Mouse (Mus musculus) left cerebral cortex, postnatal 4 days (tissue): ENCODE measurements around the gene Pafah2. TPM values are rescaled to one million over a fixed set of nuclear protein-coding genes. Genes with fewer than 3 reads are reported as not detected.
A peak's percentile ranks its signal among the peaks of the same experiment; 100 is the strongest.
"Not testable (repeated sequence)": the region's sequence is repeated elsewhere in the genome, so short reads cannot be mapped to it uniquely, and the experiment has no call there.

Experiments
- DNase-seq: peaks from one replicate; pipeline ENCODE4 v3.0.0-alpha.2; 2022
- intact Hi-C: fragments of 180-260 bp; cut with DNase I; formaldehyde crosslinking; loops from one replicate; pipeline ENCODE4 v1.15.1; 2025
- total RNA-seq, 2 experiments: library from RNA; stranded (reverse); gene quantifications; 2 replicates each; pipeline ENCODE4 v1.2.3; 2021

Gene Pafah2
- total RNA-seq, 2 experiments from 2014 or later = 12.7 to 14.1 TPM

DNA sequence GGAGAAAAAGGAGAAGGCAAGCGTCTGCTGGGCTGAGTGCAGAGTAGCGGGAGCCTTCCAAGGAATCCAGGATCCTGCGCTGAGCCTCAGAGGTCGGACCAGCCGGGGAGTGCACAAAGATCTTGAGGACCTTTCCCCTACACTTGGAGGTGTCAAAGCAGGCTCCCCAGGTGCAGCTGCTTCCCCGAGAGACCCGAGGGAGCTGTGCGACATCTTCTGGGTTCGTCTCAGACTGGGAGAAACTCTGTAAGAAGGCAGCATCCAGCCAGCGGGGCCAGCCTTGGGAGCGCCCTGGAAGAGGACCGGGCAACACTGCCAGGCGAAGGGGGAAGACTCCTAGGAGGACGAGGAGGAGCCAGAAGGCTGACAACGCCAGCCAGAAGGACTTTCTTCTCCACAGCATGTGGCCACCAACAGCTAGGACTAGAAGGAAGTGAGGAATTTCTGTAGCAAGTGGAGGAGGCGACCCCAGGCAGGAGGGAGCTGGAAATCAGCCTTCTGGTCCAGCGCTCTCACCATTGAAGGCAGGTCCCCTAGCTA is 24.7 kb upstream of the Pafah2 start:
- intact Hi-C loops = no loop called here
- no peak for DNase-seq

DNA sequence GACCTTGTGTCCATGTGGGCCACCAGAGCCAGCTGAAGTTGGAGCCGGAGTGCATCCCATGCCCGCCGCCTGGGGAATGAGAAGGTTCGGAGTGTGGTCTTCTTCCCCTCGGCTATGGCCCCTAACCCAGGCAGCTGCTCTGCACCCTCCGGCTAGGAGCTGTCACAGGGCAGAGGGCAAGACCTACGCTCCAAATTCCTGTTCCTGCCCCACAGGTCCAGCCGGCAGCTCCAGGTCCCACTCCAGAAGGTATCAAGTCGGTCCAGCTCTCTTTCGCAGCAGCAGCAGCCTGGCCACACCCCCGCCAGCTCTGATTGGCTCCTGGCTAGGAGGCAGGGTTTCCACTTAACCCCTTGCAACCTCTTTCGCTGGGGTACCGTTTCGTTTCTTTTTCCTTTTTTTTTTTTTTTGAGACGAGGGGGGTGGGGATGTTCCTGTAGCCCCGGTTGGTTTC is 23.8 kb upstream of the Pafah2 start:
- intact Hi-C loops = no loop called here
- DNase-seq = peak; percentile 73

DNA sequence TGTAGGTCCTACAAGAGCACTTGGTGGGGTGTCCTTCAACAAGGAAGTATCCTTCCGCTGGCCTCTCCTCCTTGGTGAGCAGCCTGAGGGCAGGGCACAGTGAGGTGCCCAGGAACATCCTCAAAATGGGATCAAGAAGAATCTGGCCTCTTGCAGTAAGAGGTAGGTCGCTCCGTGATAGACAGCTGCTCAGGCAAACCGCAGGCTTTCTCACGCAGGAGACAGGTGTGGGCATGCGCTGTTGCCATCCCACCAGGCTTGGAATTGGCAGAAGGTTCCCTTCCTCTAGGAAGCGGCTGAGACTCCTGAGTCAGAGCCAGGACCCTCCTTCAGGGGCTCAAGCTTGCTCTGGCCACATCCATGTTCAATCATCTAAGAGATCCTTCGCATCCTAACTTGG is 22.8 kb upstream of the Pafah2 start:
- intact Hi-C loops = no loop called here
- DNase-seq = no peak

DNA sequence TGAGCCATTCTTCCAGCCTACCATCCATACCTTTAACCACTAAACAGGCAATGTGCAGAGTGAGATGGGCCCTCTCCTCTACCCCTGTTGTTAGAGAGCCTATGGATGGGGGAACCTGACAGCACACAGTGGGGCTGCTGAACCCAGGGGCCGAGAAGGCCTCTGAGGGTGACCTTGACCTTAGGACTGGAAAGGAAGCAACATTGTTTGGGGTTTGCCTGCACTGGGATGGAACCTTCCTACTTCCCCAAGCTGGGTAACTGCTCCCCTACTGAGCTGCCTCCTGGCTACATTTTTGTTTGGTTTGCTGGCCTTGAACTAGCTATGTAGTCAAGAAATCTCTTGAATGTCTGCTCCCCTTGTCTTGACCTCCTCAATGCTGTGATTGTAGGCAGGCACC is 21.8 kb upstream of the Pafah2 start:
- DNase-seq = no peak
- intact Hi-C loops = no loop called here

DNA sequence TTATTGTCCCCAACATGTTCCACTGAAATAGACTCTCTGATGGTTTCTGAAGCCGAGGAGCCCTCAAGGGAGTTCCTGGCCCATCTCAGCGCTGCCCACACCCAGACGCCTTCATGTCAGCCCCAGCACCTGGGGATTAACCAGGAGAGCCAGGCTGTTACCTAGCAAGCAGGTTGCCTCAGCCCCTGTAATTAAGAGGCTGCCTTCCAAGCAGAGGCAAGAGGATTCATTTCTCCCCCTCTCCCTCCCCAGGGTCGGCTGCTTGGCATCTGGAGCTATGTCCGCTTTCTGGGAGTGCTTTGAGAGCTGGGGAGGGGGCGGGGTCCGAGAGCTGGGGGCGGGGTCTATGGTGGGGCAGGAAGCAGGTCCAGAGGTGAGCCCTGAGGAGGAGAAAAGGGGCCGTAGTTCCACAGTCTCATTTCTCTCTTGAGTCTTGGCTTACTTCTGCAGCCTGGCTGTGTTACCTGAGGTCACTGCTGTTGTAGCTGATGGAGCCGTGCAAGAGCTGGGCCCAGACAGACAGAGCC is 18.0 kb upstream of the Pafah2 start:
- no peak for DNase-seq
- intact Hi-C loops = no loop called here

DNA sequence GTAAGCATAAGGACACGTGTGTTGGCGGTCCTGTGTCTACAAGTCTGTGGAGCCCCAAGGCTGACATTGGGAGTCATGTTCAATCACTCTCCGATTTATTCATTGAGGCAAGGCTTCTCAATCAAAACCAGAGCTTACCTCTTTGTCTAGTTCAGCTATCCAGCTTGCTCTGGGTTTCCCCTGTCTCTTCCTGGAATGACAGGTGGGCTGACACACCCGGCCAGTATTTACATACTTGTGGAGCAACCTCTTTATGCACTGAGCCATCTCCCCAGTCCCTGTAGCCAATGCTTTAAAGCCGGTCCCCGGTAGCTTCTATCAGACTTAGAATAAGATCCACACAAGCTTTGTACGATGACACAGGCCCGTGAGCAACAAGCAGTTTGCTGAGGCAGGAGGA is 16.6 kb upstream of the Pafah2 start:
- DNase-seq = no peak
- intact Hi-C loops = no loop called here

DNA sequence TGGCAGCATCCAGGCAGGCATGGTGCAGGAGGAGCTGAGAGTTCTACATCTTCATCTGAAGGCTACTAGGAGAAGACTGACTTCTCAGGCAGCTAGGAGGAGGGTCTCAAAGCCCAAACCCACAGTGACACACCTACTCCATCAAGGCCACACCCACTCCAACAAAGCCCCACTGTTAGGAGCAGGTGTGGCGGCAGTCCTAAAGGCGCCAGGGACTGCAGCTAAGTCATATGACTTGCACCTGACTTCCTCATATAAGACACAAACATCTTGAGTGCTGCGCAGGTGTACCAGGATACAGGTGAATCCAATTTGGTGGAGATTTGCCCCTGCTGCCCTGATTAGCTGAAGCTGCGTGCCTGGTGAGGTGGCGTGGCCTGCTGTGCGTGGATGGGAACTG is 12.4 kb upstream of the Pafah2 start, which contains the start of gene Extl1:
Extl1 (minus strand) TSS at position 101 of the 400 bp plus-strand sequence.
- DNase-seq, intact Hi-C loops: not testable (repeated sequence)

DNA sequence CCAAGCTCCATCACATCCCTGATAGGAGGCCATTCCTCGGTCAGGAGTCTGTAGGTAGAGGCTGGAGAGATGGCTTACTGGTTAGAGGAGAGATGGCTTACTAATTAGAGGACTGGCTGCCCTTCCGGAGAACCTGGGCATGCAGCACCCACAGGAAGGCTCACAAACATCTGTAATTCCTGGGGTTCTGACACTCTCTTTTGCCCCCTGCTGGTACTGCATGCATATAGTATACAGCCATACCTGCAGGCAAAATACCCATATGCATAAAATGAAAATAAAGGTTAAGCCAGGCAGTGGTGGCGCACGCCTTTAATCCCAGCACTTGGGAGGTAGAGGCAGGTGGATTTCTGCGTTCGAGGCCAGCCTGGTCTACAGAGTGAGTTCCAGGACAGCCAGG is 8.9 kb upstream of the Pafah2 start:
- DNase-seq = no peak
- intact Hi-C loops = no loop called here

DNA sequence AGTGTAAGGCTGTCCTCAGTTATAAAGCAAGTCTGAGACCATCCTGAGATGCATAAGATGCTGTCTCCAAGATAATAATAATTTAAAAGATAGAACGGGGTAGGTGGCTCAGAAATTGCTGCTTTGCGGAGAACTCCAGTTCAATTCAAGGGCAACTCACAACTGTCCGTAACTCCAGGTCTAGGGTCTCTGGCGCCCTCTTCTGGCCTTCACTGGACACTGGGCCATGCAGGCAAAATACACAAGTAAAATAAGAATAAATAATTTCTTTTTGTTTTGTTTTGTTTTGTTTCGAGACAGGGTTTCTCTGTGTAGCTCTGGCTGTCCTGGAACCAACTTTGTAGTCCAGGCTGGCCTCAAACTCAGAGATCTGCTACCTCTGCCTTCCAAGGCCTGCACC is 7.7 kb upstream of the Pafah2 start:
- peak; percentile 74 for DNase-seq
- intact Hi-C loops = no loop called here

DNA sequence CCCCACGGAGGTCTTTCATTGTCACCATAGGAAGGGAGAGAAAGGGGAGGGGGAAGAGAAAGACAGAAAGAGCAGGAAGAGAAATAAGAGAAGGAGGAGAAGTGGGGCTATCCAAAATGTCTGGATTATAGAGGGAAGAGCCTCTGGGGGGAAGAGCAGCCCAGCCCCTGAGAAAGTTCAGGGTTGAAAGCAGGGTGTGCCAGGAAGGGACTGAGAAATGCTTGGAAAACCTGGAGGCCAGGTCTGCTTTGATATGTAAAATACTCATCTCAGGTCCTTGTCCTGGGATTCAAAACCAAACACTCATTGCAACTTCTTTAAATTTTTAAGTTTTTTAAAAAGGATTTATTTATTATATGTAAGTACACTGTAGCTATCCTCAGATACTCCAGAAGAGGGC is 4.5 kb upstream of the Pafah2 start:
- intact Hi-C loops = no loop called here
- no peak for DNase-seq

DNA sequence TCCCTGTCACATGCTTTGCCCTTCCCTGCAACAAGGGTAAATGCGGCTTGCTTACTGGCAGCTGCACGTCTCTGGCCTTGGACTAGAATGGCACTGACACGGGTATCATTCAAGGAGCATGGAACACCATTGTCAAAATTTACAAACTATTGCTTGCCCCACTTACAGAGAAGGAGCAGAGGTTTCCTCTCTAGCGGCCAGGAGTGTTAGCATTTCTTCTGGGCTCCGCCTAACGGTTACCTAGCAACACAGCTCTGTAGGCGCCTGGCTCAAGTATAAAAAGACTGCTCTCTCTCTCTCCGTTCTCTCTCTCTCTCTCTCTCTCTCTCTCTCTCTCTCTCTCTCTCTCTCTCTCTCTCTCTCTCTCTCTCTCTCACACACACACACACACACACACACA is 3.5 kb upstream of the Pafah2 start:
- no peak for DNase-seq
- intact Hi-C loops = no loop called here

DNA sequence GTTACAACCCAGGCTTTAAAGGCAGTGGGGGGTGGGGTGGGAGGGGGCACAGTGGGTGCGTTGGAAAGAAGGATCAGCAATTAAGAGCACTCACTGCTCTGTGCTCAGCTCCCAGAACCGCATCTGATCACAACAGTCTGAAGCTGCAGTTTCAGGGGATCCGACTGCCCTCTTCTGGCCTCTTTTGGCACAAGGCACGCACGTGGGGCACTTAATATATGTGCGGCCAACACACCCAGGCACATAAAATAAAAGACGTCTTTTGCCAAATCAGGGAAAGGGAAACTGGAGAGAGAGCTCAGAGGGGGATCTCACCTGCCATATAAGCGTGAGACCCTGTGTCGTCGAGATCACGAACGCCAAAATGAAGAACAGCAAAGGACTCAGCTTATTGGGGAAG is 3.1 kb upstream of the Pafah2 start:
- intact Hi-C loops = no loop called here
- DNase-seq = no peak

DNA sequence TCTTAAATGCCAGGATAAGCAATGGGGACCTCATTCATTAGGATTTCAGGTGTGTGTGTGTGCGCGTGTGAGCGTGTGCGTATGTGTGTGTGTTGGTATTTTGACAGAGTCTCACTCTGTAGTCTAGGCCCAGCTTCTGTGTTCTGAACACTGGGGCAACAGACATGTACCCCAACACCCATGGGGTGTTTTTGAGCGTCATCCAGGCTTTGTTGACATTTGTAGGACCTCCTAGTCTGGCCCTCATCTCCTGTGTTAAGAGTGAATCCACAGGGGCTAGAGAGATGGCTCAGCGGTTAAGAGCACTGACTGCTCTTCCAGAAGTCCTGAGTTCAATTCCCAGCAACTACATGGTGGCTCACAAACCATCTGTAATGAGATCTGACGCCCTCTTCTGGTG is 978 bp upstream of the Pafah2 start:
- intact Hi-C loops = no loop called here
- DNase-seq = no peak

DNA sequence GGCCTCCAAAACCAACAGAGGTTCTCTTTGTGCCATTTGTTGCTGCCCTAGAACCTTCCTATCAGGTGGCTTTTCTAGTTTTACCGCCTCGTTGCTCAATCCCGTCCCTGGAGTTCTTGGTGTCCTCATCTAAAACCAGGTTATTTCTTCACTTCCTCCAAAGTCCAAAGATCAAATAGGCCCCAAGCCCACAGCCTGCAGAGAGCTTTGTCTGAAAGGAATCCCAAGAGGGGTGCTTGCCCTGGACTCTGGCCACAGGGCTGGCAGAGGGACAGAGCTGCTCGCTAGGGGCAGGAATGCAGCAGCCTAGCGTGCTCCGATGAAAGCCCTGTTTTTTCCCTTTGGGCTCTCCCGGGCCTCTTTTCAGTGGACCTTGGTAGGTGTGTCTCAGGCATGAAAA is 1.0 kb downstream of the Pafah2 start:
- intact Hi-C loops = loop anchor here (2.0 kb wide), 2 partner anchors 72 to 82 kb away; partner anchors contain the start of gene Stmn1
- DNase-seq = peak; percentile 74

DNA sequence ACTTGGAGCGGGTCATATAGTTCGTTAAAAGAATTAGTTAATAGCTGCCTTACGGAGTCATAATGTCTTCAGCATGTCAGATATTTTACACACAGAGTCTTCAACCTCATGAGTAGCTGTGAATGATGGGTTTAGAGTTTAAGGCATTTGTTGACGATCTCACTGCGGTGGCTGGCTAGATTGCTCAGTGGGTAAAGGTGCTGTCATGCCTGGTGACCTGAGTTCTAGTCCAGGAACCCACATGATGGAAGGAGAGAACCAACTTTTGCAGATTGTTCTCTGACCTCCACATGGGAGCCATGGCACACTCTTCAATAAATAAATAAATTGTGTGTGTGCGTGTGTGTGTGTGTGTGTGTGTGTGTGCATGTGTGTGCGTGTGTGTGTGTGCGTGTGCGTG is 1.6 kb downstream of the Pafah2 start:
- intact Hi-C loops = loop anchor here (2.0 kb wide), 2 partner anchors 71 to 81 kb away; partner anchors contain the start of gene Stmn1
- DNase-seq = no peak

DNA sequence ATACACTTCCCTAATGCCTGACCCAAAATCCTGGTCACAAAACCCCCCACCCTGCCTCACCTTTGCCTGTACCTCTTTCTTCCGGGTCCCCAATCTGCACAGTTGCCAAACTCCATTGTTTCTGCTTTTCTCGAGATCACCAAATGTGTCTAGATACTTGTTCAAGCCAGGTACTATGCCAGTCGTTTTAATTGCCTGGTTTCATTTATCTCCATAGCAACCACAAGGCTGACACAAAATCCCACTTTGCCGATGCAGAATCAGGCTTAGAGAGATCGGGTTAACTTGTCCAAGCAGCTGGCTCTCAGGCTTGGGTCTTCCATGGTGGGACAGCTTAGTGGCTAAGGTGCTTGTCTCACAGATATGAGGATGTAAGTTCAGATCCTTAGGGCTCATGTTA is 4.1 kb downstream of the Pafah2 start:
- no peak for DNase-seq
- intact Hi-C loops = no loop called here

DNA sequence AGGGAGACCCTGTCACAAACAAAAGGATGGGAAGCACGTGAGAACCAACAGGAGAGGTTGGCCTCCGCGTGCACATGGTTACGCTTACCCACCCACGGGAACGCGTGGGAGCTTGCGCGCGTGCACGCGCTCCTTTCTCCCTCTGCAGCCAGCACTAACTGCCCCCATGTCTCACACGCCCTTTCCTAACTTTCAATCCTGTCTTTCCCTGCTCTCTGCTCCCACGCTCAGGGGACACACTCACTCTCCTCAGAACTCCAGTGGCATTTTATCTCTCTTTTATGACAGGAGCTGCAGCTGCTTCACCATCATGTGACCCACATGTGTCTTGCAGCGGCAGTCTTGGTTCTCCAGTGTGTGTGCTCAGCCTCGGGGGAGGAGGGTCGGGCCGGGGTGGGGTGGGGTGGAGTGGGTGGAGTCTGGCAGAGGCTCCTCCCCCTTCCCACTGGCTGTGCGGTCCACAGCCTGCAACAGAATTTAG is 5.1 kb downstream of the Pafah2 start:
- peak; percentile 35 for DNase-seq
- intact Hi-C loops = no loop called here

DNA sequence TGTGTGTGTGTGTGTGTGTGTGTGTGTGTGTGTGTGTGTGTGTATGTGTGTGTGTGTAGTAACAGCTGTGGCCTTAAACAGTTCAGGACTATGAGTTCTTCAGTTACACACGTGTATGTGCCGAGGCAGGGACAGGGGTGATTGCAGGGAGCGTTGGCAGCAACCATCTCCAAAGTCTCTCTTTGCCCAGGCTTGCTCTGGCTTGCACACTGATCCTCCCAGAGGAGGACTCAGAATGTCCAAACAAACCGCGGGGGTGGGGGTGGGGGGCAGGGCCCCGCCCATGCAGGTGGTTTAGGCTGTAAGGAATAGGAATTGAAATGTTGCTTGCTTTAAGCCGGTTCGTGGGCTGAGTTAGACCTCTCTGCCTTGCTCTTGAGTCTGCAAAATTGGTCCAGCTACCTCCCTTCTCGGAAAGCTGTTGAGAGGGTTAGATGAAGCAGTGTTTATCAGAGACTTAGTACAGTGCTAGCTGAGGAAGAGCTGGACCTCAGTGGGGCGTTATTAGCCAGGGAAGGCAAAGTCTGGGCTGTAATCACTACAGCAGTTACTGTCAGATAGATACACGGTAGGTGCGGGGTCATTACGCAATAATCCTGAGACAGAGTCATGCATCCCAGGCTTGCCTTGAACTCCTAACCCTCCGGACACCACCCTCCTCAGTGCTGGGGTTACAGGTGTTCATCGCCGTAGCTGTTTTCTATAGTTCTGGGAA is 5.9 kb downstream of the Pafah2 start:
- intact Hi-C loops = no loop called here
- no peak for DNase-seq

DNA sequence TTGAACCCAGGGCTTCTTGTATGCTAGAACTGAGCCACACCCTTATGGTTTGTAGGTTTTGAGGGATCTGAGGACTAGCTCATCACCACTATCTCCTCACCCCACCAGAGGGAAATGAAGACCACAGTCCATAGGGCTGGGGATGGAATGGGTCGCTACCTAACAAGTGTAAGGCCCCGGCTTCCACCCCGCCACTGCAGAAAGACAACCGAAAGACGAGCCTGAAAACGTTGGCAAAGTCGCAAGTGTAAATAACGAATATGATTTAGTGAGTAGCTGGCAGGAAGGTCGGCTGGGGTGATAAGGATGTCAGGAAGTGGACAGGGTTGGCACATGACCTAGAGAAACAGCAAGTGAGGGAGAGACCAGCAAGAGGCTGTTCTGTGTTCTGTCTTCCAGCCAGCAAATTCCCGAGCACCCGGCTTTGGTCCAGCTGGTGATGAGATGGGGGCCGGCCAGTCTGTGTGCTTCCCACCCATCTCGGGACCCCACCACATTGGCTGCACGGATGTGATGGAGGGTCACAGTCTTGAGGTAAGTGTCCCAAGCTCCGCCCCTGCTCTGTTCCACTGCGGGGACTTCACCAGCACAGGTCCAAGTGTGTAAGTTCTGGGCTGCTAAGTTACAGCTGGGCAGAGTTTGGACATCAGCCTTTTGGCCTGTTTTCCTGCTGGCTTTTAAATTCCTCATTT is 6.6 kb downstream of the Pafah2 start:
- intact Hi-C loops = no loop called here
- DNase-seq = peak; percentile 44

DNA sequence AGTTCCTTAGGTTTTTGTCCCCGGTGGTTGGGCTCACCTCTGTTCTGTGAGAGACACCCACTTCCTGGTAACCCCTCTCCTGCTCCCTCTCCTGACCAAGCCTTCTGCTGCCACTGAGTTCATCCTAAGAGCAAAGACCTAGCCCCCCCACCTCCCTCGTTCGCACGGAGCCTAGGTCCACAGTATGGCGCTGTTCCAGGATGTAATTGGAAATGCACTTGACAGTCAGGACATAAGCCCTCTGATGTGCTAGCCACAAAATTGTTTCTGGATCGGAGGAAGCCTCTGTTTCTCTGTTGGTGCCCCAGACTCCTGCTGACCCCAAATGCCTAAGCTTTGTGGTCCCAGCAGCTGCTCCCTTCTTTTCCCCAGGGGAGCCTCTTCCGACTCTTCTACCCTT is 7.6 kb downstream of the Pafah2 start:
- intact Hi-C loops = no loop called here
- no peak for DNase-seq

DNA sequence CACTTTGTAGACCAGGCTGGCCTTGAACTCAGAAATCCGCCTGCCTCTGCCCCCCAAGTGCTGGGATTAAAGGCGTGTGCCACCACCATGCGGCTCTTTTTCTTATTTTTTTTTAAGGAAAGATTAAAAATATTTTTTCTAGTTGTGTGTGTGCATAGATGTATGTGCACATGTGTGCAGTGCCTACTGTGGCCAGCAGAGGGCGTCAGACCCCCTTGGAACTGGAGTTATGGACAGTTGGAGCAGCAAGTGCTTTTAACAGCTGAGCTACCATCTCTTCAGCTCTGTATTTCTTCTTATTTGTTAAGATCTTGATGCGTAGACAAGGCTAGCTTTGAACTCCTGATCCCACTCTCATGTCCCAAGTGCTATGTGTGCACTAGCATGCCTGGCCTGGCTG is 13.2 kb downstream of the Pafah2 start:
- peak; percentile 48 for DNase-seq
- intact Hi-C loops = no loop called here

DNA sequence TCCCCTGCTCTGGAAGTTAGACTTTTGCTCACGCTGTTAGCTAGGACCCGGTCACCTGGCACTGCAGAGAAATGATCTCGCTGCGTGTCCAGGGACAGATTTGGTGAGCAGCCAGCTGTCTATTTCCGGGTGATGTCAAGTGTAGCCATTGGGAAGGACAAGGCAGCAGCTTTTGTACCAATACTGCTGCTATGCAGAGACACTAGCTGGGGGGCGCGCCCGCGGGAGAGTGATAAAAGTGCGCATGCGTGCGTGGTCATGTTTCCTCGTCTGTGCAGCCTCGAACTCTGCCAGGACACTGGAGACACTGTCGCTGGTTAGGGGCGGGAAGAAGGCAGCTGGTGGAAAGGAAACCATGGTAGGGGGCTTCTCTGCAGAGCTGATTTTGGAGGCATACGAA is 20.1 kb downstream of the Pafah2 start:
- DNase-seq = peak; percentile 45
- intact Hi-C loops = no loop called here
